Mouse (Mus musculus): Measurements from ENCODE around the gene Hist2h2ab.
A peak's percentile ranks its signal among the peaks of the same experiment; 100 is the strongest.
"Not testable (repeated sequence)": the region's sequence is repeated elsewhere in the genome, so short reads cannot be mapped to it uniquely, and the experiment has no call there.

Hist2h2ab gene

DNA sequence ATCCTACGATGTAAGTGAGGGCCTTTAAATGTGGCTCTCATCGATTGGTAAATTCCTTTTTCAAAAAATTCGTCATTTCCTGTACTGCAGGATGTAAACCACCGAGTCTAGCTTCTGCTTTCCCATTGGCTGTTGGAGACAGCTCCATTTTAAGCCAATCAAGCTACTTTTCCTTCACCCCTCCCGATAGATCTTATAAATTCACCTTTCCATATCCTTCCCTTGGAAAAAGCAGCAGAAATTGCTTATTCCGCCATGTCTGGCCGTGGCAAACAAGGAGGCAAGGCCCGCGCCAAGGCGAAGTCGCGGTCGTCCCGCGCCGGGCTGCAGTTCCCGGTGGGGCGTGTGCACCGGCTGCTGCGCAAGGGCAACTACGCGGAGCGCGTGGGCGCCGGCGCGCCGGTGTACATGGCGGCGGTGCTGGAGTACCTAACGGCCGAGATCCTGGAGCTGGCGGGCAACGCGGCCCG lies at the start of gene Hist2h2ab, which contains the start of gene Bola1:
Hist2h2ab (plus strand) TSS at position 205 of the 470 bp plus-strand sequence.
Bola1 (minus strand) TSS at position 49 of the 470 bp plus-strand sequence.
- peak; percentile 81 to 91 for DNase-seq (ENCODE audit: low spot score in 2 of 2)

DNA sequence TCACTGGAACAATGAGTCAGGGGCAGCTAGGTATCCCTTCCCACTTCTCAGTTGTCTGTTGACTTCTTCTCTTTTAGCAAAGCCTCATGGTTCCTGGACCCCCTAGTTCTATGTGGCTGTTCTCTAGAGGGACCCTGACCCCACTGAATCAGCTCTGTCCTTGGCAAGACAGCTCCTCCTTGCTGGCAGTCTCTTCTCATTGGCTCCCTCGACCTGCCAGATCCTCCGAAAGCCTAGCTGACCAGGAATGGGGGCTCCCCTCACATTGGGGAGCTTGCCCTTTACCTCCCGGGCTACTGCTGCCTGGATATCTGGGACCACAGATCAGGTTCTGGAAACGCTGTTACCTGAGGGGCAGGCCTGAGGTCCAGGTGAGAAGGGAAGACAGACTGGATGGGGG lies 49.4 kb upstream of the Hist2h2ab start:
- no peak for DNase-seq (ENCODE audit: low spot score in 2 of 2)

GRCm38 (mm10) chr3:96170976-96171545 lies 48.6 kb upstream of the Hist2h2ab start:
- no peak for DNase-seq (ENCODE audit: low spot score in 2 of 2)

DNA sequence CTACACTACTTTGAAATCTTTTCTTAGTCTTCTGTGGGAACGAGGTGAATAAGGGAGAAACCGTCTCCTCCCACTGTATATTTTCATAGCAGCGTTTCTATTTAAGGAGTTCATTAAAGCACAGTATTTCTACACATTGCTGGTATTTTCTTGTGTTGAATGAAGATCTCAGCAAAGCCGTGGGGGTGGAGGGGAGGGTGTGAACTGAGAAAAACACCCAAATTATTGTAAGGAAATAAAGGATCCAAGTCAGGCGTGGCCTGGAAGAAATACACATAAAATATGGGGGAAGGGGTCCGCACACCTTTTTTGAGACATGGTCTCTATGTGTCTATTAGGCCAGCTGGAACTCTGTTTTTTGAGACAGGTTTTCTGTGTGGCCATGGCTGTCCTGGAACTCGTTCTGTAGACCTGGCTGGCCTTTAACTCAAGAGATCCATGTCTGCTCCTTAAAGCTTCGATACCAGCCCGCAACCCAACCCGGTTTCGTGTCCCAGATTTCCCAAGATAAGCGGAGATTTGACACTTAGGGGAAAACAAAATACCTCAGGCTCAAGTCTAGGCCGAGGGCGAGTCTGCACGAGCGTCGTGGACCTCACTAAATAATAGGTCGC lies 48.0 kb upstream of the Hist2h2ab start:
- DNase-seq (ENCODE audit: low spot score in 2 of 2): no peak

DNA sequence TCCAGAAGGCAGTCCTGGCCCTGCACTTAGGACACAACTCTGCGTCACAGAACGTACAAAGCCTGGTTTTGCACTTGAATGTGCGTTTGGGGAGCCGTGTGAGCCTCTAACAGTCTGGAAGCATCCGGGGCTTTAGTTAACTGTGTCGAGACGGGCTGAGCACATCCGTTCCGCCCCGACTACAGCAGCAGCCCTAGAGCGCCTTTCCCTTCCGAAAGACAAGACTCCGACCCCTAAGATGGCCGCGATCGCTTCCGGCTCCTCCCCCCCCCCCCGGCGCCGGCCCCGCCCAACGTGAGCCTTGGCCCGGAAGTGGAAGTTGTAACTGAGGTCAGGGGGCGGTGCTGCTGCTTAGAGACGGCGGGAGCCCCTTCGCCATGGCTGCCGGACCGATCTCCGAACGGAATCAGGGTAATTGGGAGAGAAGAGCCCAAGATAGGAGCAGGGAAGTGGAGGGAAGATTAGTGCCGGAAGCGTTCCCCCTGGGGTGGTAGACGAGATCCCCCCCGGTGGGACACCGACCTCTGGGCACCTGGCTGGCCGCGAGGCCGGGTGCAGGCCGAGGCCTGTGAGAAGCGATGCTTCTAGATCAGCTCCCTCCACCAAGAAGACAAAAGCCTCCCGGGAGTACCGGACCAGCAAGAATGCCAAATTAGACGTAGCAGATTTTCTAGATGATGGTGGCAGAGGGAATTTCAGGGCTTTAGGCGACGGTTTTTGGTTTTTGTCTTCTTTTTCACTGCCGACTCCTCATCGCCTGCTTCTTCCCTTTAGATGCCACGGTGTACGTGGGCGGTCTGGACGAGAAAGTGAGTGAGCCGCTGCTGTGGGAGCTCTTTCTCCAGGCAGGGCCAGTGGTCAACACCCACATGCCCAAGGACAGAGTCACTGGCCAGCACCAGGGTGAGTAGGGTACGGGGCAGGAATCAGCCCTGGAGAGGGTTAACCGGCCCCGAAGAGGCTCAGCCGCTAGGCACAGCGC lies 47.2 kb upstream of the Hist2h2ab start, which contains the start of gene Sf3b4:
Sf3b4 (plus strand) TSS at position 136 of the 982 bp plus-strand sequence.
- peak; percentile 84 to 89 for DNase-seq (ENCODE audit: low spot score in 2 of 2)

GRCm38 (mm10) chr3:96173185-96173584 lies 46.5 kb upstream of the Hist2h2ab start:
- DNase-seq (ENCODE audit: low spot score in 2 of 2): no peak

- not testable (repeated sequence) for DNase-seq (ENCODE audit: low spot score in 2 of 2)
These were observed 45.6 kb upstream of the Hist2h2ab start for GRCm38 (mm10) chr3:96174042-96174441.

GRCm38 (mm10) chr3:96175251-96175650 lies 44.4 kb upstream of the Hist2h2ab start:
- DNase-seq (ENCODE audit: low spot score in 2 of 2): no peak

GRCm38 (mm10) chr3:96178427-96178826 lies 41.2 kb upstream of the Hist2h2ab start:
- DNase-seq (ENCODE audit: low spot score in 2 of 2): no peak

- no peak for DNase-seq (ENCODE audit: low spot score in 2 of 2)
These were observed 40.8 kb upstream of the Hist2h2ab start for GRCm38 (mm10) chr3:96178902-96179301.

DNA sequence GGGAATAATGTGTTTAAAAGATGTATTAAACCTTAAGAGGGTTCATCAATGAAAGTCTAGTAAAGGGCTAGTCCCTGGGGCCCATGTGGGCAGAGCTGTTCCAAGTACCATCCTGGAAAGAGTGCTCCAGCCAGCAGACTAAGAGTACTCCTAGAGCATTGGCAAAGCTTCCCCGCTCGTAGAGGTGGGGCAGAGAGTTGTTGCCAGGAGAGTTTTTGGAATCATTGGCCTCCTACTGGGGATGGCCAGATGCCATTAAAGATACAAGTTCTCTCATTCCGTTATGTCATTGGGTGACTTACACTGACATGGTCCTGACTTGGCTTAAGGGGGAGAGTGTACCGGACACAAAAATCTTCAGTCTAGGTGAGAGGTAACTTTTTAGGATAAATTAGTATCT lies 40.1 kb upstream of the Hist2h2ab start:
- no peak for DNase-seq (ENCODE audit: low spot score in 2 of 2)

DNA sequence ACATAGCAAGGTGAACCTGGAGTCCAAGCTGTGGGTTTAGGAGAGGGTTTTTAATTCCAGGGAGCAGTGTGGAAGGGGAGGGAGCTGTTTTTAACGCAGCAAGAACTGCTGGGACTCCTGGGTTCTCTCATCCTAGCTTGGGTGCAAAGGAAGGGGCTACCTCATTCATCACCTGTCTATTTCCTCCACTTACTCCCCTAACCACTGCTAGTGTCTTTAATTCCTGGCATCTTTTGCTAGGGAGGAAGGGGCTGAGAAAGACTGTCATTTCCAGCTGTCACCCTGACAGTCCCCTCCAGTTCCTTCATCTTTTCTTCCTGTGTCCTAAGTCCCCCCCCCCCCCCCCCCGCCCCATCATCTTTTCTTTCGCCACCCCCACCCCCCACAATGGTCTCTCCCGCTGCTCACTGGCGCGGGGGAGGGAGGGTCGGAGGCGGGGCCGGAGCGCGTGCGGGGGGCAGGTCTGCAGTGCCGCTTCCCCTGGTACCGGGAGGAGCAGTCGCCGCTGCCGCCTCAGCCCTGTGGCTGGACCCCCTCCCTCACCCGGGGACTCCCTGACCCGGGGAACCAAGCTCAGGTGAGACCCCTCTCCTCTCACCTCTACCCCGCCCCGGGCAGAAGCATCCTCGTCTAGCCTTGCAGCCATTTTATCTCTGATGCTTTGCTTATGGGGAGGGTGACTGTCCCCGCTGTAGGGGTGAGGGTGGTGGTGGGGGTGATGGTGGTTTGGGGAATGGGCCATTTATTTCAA lies 38.8 kb upstream of the Hist2h2ab start, which contains the start of gene Sv2a:
Sv2a (plus strand) TSS at position 425 of the 751 bp plus-strand sequence.
- peak; percentile 24 to 63 for DNase-seq (ENCODE audit: low spot score in 2 of 2)

DNA sequence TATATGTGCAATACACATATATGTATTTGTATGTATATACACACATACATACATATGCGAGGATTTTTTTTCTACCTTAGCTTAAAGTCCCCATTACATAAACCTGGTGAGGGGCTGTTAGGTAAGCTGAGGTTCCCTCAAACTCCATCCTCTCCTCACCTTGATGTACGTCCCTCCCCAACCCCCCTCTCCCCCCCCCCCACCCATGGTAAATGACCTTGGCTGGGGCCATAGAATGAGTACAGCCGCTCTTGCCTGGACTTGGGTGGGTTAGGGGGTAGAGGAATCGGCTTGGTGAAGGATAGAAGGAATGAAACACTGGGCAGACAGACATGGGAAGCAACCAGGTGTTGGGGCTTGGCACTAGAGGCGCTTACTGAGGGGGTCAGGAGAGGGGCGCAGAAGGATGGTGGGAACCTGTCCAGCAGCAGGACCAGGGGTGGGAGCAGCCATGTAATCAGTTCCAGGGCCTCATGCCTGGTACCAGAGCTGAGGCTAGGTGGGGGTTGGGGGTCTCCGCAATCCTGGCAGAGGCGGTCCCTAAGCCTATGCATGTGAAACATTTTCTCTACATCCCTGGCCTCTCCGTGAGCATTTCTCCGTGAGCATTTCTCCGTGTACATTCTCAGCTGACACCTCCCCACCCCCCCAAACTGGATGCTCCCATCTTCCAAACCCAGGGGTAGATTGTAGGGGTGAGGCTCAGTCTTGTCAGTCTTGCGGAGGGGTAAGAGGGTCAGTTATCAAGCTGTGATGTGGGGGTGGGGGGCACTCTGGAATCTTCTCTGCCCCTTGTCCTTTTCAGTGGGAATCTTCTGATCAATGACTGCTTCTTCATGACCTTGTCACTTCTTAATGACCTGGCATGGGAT lies 37.9 kb upstream of the Hist2h2ab start:
- no peak for DNase-seq (ENCODE audit: low spot score in 2 of 2)

DNA sequence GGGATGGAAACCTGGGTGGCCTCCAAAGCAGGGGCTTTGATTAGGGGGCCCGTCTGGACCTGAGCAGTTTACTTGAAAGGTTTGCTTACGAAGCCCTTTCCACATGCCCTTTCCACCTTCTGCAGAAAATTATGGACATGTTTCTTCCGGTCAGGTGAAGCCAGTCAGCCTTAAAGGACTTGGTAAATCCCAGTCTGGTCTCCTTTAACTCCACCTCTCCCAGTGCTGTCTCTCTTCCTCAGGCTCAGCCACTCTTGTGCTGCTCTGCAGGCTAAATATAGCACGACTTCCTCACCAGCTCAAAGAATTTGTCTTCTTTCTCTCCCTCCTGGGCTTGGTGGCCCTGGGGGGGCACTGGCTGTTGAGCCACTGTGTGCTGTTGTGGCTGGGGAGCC lies 37.3 kb upstream of the Hist2h2ab start:
- no peak for DNase-seq (ENCODE audit: low spot score in 2 of 2)

DNA sequence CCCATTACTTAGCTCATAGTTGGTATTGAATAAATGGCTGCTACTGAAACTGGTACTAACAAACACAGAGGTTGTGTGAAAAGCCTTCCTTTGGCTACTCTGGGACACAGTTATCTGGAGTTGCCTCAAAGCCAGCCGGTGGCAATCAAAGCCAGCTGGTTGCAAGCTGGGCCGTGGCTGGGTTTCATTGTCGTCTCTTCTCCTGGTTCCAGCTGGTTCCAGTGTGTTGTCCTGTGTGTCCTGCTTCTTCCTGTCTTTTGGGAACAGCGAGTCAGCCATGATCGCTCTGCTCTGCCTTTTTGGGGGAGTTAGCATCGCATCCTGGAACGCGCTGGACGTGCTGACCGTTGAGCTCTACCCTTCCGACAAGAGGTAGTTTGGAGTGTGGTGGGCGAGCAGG lies 26.7 kb upstream of the Hist2h2ab start:
- DNase-seq (ENCODE audit: low spot score in 2 of 2): no peak

DNA sequence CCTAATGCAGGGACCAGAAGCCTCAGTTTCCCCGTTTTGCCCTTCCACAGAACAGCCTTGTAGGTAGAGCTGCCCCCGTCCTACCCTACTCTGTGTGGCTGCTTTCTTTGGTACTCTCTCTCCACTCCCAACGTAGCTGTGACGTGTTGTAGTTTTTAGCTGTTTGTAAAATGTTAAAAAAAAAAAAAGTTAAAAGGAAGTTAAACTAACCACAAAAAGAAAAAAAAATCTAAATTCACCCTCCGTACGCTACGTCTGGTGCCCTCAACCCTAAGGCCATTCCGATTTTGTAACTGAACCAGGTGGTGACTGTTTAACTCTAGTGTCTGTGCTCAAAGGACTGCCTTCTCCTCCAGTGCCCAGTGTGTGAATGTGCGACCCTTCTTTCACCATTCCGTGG lies 24.7 kb upstream of the Hist2h2ab start:
- no peak for DNase-seq (ENCODE audit: low spot score in 2 of 2)

DNA sequence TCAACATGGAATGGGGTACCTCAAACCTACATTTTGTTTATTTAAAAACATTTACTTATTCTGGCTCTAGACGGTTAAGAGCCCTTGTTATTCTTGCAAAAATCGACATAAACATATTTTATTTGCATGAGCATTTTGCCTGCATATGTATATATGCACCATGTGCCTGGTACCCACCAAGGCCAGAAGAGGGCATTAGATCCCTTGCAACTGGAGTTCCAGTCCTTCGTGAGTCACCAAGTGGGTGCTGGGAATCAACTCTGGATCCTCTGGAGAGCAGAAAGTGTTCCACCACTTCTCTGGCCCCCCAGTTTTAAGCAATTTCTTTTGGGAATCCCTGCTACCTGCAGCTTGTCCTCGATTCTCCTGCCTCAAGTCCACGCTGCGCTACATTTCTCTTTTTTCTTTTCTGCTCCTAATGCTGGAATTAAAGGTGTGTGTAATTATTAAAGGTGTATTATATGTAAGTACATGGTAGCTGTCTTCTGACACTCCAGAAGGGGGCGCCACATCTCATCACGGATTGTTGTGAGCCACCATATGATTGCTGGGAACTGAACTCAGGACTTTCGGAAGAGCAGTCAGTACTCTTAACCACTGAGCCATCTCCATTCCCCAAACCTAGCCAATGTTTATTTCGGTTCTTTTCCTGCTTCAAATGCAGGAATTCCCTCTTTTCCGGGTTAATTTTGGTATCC lies 23.9 kb upstream of the Hist2h2ab start:
- no peak for DNase-seq (ENCODE audit: low spot score in 2 of 2)

DNA sequence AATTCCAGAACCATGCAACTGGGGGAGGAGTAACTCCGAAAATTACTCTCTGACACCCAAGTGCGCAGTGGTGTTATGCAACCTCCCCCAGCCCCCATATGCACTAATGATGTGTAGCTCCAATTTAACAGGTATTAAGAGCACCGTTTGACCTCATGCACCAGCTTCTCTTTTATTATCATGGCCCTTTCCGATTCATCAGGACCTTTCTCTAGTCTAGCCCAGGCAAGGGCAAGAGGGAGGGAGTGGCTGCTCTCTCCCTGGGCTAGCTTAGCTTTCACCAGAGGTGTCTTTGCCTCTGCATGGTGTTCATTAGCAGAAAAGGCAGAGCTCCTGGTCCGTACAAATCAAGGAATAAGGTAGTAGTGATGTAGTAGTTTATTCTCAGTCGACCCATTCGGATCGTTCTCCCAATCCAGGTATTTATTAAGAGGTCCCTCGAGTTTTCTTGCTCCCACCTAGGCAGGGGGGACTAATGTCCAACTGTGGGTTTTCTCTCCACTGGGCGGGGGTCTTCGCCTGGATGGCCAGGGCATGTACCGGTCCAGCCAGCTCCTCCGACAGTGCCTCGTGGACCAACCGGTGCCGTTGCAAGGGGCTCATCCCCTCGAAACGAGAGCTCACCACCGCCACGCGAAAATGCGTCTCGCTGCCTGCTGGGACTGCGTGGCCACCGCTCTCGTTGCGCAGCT lies 23.1 kb upstream of the Hist2h2ab start:
- DNase-seq (ENCODE audit: low spot score in 2 of 2): peak in 1 of 2 experiments; percentile 29

DNA sequence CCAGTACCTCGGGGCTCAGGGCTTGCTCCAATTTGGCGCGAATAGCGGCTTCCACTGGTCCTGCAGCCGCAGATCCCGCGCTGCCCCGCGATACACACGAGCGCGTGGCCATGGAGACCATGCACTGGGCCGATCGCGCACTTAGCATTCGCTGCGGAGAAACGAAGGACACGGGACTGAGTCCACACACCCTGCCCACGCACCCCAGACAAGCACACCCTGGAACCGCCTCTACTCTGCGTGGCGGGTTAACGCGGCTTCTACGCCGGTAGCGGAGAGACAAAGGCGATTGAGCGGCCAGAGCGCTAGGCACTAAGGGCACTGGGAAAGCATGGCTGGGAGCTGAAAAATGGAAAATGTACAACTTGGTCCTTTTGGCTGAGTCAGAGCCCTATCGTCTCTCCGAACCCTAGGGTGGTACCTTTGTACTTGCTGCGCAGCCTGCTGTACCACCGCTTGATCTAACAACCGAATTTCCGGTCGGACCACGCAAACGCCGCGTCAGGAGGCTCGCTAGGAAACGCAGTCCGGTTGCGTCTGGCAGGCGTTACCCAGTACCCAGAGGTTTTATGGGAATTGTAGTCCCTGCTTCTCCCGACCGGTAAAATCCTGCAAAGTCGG lies 22.4 kb upstream of the Hist2h2ab start:
- peak; percentile 72 to 86 for DNase-seq (ENCODE audit: low spot score in 2 of 2)

All from spleen, postnatal 10 days (tissue).